Mouse (Mus musculus) kidney, embryonic 16.5 days (tissue): ENCODE measurements around the gene Tm7sf2. TPM values are rescaled to one million over a fixed set of nuclear protein-coding genes. Genes with fewer than 3 reads are reported as not detected.

ENCODE experiments used
- ATAC-seq: fragments of 200-750 bp; cut with Nextera tagmentation; 2 replicates; pipeline ENCODE4 v1.8.0; 2017; ENCODE audit warnings: moderate TSS enrichment; ENCODE audit not compliant: low FRiP score, low TSS enrichment
- H3K27ac ChIP-seq: fragments of 300-500 bp; sonication (generic); 2 replicates; pipeline ENCODE4 v1.5.1; 2014; ENCODE audit warnings: low read length
- H3K27me3 ChIP-seq: fragments of 300-500 bp; sonication (generic); 2 replicates; pipeline ENCODE4 v1.6.1; 2014; ENCODE audit warnings: low read length, control low read depth, mixed read lengths; ENCODE audit not compliant: insufficient read depth
- H3K36me3 ChIP-seq: fragments of 300-500 bp; sonication (generic); 2 replicates; pipeline ENCODE4 v1.6.1; 2014; ENCODE audit warnings: low read length, control low read depth, mixed read lengths; ENCODE audit not compliant: insufficient read depth
- H3K4me1 ChIP-seq: fragments of 300-500 bp; sonication (generic); 2 replicates; pipeline ENCODE4 v1.6.1; 2014; ENCODE audit warnings: low read length, control low read depth, mixed read lengths; ENCODE audit not compliant: insufficient read depth
- H3K4me2 ChIP-seq: fragments of 300-500 bp; sonication (generic); replicated peaks from 2 replicates; pipeline ENCODE4 v1.6.1; 2014; ENCODE audit warnings: low read depth, low read length
- H3K4me3 ChIP-seq: fragments of 300-500 bp; sonication (generic); 2 replicates; pipeline ENCODE4 v1.5.1; 2014; ENCODE audit warnings: mild to moderate bottlenecking, low read length
- H3K9ac ChIP-seq: fragments of 300-500 bp; sonication (generic); replicated peaks from 2 replicates; pipeline ENCODE4 v1.6.1; 2014; ENCODE audit warnings: low read length
- H3K9me3 ChIP-seq: fragments of 300-500 bp; sonication (generic); 2 replicates; pipeline ENCODE4 v1.6.1; 2016; ENCODE audit warnings: low read length, control low read depth
- WGBS: fragments of 180-500 bp; shearing (Covaris S2); extraction: QIAGEN DNeasy Blood & Tissue Kit; methylation state at CpG from one replicate; pipeline ENCODE4 v1.1.7; 2014; 5-methylcytosine and 5-hydroxymethylcytosine counted together
- polyA plus RNA-seq: library from polyadenylated mRNA; unstranded; fragments of >200 nt; fragmentation: Nextera tagmentation; extraction: Ambion mirVana; gene quantifications from 2 replicates; pipeline ENCODE4 v1.2.1, GENCODE M21; 2015

The Tm7sf2 gene
- polyA plus RNA-seq, 1 experiment from 2014 or later: 22.8 TPM

DNA sequence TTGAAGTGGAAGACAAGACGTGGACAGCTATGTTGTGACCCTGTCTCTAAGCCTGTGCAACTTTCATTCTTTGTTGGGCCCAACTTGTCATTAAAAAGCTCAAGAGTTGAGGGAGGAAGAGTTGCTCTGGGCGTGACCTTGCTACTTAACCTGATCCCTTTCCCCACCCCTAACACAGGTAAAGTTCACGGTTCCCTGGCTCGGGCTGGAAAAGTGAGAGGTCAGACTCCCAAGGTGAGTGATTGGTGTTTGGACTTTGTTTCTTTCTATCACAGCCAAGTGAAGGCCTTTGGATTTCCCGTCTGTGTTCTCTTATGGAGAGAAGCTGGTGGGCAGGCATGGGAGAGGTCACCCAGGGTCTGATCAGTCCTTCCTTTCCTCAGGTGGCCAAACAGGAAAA is 9.2 kb downstream of the Tm7sf2 start:
- ATAC-seq: no peak
- H3K27me3 ChIP-seq: no peaks in the 10 kb centered on the region
- H3K9ac ChIP-seq: peak overlapping the region; percentile 88
- no peaks in the 10 kb centered on the region for H3K9me3 ChIP-seq
- peaks cover 25% of the 10 kb centered on the region for H3K36me3 ChIP-seq
- H3K4me1 ChIP-seq: peaks cover 40% of the 10 kb centered on the region
- H3K4me2 ChIP-seq: peak overlapping the region; percentile 85
- no peak overlapping the region for H3K27ac ChIP-seq
- 75% methylated on average over 5 of the region's 5 CpGs for WGBS
- peak overlapping the region; percentile 97 for H3K4me3 ChIP-seq

DNA sequence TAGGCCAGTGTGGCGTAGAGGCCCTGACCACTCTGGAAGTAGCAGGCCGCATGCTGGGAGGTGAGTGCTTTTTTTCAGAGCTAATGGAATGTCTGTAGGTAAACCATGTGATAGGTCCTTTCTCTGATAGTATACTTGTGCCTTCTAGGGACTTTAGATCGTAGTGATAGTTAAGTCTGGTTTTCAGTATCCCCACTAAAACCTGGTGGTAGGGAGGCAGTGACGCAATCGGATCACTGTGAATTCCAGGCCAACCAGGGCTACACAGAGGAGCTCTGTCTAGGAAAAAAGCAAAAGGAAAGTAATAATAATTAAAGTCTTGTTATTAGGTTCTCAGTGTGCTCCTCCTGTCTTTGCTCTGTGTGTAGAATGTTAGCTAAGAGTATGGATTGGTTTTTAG is 9.7 kb downstream of the Tm7sf2 start:
- Histone ChIP-seq H3K9me3 (no peaks in the 10 kb centered on the region), H3K27ac (0 out of 2 replicates have a peak overlapping the region, but pooled peaks have one; percentile 64), H3K27me3 (no peaks in the 10 kb centered on the region), H3K4me2 (peak overlapping the region; percentile 85), H3K4me3 (peak overlapping the region; percentile 97), H3K4me1 (peaks cover 40% of the 10 kb centered on the region), H3K36me3 (peaks cover 30% of the 10 kb centered on the region), H3K9ac (peak overlapping the region; percentile 88)
- ATAC-seq: no peak
- WGBS: 34% methylated on average over 5 of the region's 5 CpGs

DNA sequence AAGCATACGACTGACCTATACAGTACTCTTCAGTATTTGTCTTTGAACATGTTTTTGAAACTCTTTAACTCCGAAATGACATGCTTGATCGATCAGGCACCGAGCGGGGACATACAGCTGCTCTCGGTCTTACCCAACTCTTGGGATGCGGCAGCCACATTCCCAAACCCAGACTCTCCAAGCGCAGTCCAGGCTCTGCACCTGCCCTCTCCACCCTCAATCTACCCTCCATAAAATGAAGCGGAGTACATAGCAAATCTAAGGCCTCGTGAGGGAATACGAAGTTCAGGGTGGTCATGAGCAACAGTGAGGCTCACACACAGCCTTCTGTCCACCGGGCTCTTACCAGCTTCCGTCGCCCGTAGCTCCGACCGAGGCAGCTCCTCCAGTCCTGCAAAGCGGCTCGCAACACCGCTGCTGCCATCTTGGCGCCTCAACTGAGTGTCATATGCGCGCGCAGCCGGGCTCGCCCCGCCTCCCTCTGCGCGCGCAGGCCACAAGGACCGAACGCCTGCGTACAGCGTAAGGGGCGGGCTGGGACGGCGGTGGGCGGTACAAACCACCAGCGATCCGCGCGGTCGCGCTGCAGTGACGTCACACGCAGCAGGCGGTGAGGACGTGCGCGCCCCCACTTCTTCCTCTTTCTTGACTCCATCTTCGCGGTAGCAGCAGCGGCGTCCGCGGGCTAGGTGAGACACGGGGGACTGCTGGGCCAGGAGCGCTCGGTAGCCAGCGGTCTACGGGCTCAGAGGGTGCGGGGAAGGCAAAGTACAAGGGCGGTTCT is 10.7 kb downstream of the Tm7sf2 start, which contains the start of the genes Mrpl49 and Fau:
TSS of gene Mrpl49 (minus strand) at position 473 of the 784 bp plus-strand sequence.
TSS of gene Fau (plus strand) at position 532 of the 784 bp plus-strand sequence.
- Histone ChIP-seq H3K27me3 (no peaks in the 10 kb centered on the region), H3K4me3 (peak within 1 kb of the TSS; percentile 97), H3K4me2 (peak within 1 kb of the TSS; percentile 88), H3K36me3 (peaks cover 40% of the 10 kb centered on the region), H3K9ac (peak within 1 kb of the TSS; percentile 91), H3K4me1 (peaks cover 33% of the 10 kb centered on the region), H3K27ac (peak within 1 kb of the TSS; percentile 75), H3K9me3 (no peaks in the 10 kb centered on the region)
- ATAC-seq: peak; percentile 88
- under 1% methylated on average over 55 of the region's 63 CpGs for WGBS

DNA sequence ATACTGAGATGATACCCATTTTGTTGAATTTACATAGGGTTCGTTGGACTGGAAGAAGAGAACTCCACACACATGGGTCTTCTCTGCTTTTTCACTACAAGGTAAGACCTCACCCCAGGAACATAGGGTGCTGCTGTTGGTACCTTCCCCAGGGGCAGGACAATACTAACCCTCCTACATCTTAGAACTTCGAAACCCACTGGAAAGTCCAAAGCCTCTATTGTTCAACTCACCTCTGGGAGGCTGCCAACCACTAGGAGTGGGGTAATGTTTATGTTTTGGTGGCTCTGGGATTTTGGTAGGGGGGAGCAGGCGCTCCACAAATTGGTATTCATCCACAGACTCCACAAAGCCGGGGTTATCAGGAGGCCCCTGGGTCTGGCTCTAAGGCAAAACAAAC is 11.5 kb downstream of the Tm7sf2 start:
- no peak overlapping the region for H3K27ac ChIP-seq
- peaks cover 25% of the 10 kb centered on the region for H3K4me1 ChIP-seq
- 46% methylated on average over 4 of the region's 4 CpGs for WGBS
- H3K36me3 ChIP-seq: peaks cover 48% of the 10 kb centered on the region
- no peaks in the 10 kb centered on the region for H3K27me3 ChIP-seq
- H3K9me3 ChIP-seq: no peaks in the 10 kb centered on the region
- no peak for ATAC-seq
- peak overlapping the region; percentile 91 for H3K9ac ChIP-seq
- H3K4me3 ChIP-seq: peak overlapping the region; percentile 97
- H3K4me2 ChIP-seq: peak overlapping the region; percentile 88

DNA sequence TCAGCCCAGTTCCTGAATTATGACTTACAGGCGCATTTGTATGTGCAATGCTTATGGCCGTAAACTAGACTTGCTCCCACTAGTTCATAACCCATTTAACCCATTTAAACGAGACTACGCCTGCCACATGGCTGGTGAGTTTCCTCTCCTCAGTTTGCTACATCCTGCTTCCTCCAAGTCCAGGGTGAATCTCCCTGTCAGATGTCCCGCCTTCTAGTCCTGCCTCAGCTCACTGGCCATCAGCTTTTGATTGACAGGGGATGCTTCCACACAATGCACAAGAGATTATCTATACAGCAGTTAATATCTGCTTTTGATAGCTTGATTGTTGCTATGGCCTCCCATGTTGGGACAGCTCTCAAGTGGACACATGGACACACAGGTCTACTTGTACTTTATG is 13.9 kb downstream of the Tm7sf2 start:
- Histone ChIP-seq H3K36me3 (peaks cover 67% of the 10 kb centered on the region), H3K4me2 (no peak overlapping the region), H3K9ac (no peak overlapping the region), H3K27ac (no peak overlapping the region), H3K4me3 (no peak overlapping the region), H3K4me1 (peaks cover 20% of the 10 kb centered on the region), H3K9me3 (no peaks in the 10 kb centered on the region), H3K27me3 (no peaks in the 10 kb centered on the region)
- ATAC-seq: no peak
- 74% methylated on average over 5 of the region's 5 CpGs for WGBS

DNA sequence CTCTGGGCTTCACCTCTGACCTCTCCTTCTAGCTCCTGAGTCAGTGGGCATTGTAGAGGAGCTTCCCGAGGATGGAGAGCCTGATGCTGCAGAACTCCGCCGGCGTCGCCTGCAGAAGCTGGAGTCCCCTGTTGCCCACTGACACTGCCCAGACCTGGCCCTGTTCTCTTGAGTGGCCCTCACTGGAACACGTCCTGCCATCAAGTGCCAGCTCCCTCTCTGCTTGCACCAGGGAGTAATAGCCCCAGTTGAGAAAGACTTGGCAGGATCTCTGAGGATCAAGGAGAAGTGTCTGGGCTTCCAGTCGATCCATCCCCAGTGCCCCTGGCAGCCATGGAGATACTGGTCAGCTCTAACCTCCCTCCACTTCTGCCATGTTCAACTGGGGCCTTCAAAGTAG is 15.7 kb downstream of the Tm7sf2 start:
- H3K4me2 ChIP-seq: no peak overlapping the region
- H3K4me3 ChIP-seq: no peak overlapping the region
- no peak for ATAC-seq
- WGBS: 89% methylated on average over 7 of the region's 7 CpGs
- no peaks in the 10 kb centered on the region for H3K9me3 ChIP-seq
- peaks cover 76% of the 10 kb centered on the region for H3K36me3 ChIP-seq
- H3K4me1 ChIP-seq: peaks cover 20% of the 10 kb centered on the region
- H3K27ac ChIP-seq: no peak overlapping the region
- H3K27me3 ChIP-seq: no peaks in the 10 kb centered on the region
- no peak overlapping the region for H3K9ac ChIP-seq

DNA sequence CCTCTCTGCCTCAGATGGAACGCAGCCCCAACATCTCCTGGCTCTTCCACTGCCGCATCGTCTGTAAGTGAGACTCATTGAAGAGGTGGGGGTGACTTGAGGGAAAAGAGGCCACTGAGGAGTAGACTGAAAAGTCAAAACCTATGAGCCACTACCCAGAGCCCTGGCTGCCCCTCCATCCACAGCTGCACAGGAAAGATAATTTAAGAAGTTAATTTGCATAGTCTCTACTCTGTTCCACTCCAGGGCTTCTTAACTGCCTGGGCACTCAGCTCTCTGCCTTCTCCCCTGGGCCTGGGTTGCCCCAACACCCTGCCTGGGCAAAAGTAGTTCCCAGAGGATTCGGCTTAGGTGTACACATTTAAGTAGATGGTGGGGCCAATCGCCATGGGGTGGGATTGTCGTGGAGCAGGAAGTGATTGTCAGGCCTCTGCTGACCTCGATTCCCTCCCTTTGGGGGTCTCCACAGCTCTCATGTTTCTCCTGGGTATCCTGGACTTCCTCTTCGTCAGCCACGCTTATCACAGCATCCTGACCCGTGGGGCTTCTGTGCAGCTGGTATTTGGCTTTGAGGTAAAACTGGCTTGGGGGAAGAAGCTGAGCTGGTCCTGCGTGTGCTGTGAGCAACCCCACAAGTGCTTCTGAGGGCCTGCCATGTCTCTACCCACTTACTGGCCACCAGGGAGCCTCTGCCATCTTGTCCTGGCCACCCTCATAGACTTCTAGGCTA is 19.3 kb downstream of the Tm7sf2 start:
- Histone ChIP-seq H3K9ac (0 out of 2 replicates have a peak overlapping the region, but pooled peaks have one; percentile 22), H3K9me3 (no peaks in the 10 kb centered on the region), H3K36me3 (peaks cover 59% of the 10 kb centered on the region), H3K4me3 (no peak overlapping the region), H3K27ac (no peak overlapping the region), H3K4me1 (peaks cover 16% of the 10 kb centered on the region), H3K27me3 (no peaks in the 10 kb centered on the region), H3K4me2 (no peak overlapping the region)
- ATAC-seq: no peak
- 84% methylated on average over 11 of the region's 11 CpGs for WGBS

DNA sequence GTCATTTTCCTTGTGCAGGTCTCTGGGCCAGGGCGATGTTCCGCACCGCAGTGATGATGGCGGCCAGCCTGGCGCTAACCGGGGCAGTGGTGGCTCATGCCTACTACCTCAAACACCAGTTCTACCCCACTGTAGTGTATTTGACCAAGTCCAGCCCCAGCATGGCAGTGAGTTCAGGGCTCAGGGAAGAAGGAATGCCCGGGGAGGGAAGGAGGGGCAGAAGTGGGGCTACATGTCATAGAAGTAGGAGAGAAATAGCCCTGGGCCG is 20.3 kb downstream of the Tm7sf2 start:
- 86% methylated on average over 8 of the region's 8 CpGs for WGBS
- Histone ChIP-seq H3K9ac (peak overlapping the region; percentile 86), H3K4me1 (peaks cover 16% of the 10 kb centered on the region), H3K4me3 (peak overlapping the region; percentile 77), H3K9me3 (no peaks in the 10 kb centered on the region), H3K36me3 (peaks cover 49% of the 10 kb centered on the region), H3K4me2 (peak overlapping the region; percentile 71), H3K27me3 (no peaks in the 10 kb centered on the region), H3K27ac (no peak overlapping the region)
- no peak for ATAC-seq

DNA sequence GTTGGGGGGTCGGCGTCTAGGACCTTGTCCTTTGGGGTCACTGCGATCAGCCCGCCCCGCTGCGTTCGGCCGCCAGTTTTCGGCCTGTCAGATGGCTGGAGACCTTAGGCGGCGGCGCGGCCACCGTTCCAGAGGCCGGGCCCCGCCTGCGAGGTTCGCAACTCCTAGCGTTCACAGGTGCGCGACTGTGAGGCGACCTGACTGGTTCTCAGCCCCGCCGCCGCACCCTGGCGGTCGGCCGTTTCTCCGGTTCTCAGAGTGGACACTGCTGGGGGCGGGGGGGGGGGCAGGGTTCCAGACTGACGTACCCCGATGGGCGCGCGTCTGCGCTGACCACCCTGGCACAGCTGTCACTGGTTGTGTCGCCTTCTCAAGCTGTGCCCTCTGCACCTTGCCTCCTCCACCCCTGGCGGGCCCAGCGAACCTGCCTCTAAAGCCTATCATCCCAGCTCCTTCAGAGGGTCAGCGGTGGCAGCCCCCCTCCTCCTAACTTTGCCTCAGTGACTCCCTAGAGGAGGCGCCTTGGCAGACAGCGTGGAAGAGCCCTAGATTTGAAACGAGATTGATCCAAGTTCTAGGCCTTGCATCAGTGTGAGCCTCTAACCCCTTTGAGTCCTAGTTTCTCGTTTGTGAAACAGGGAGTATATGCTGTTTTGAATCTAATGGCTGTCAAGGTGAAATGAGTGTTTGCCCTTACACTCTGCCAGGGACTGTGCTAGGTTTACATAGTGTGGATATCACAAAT is 20.8 kb downstream of the Tm7sf2 start:
- H3K9ac ChIP-seq: peak overlapping the region; percentile 86
- ATAC-seq: peak; percentile 10
- H3K27me3 ChIP-seq: no peaks in the 10 kb centered on the region
- peaks cover 17% of the 10 kb centered on the region for H3K4me1 ChIP-seq
- no peaks in the 10 kb centered on the region for H3K9me3 ChIP-seq
- peak overlapping the region; percentile 98 for H3K27ac ChIP-seq
- H3K4me3 ChIP-seq: peak overlapping the region; percentile 77
- WGBS: under 1% methylated on average over 43 of the region's 44 CpGs
- peaks cover 44% of the 10 kb centered on the region for H3K36me3 ChIP-seq
- H3K4me2 ChIP-seq: peak overlapping the region; percentile 71
